Mouse (Mus musculus) CH12.LX (cell line): ENCODE results near the gene Hcar1. TPM values are rescaled to one million over a fixed set of nuclear protein-coding genes. Genes with fewer than 3 reads are reported as not detected.

Experiments used
- DNase-seq: peaks from one replicate; pipeline ENCODE4 v3.0.0-alpha.2; 2013; ENCODE audit errors: extremely low read depth
- H3K27ac ChIP-seq: 2 replicates; pipeline ENCODE4 v1.5.1; 2012; ENCODE audit warnings: low read depth, mild to moderate bottlenecking, control low read depth, moderate library complexity; ENCODE audit not compliant: insufficient read depth
- H3K27me3 ChIP-seq: replicated peaks from 2 replicates; pipeline ENCODE3; 2012; ENCODE audit warnings: inconsistent platforms
- H3K36me3 ChIP-seq, 2 experiments: replicated peaks in 1 of 2; 2 replicates each; pipeline versions ENCODE3 to v1.6.1; 2012; ENCODE audit warnings: inconsistent platforms in 1 of 2, low read length in 1 of 2, mild to moderate bottlenecking in 1 of 2, mixed read lengths in 1 of 2, moderate library complexity in 1 of 2; ENCODE audit not compliant: control insufficient read depth in 1 of 2, insufficient read depth in 1 of 2
- H3K4me1 ChIP-seq, 2 experiments: 2 replicates each; pipeline ENCODE4 v1.6.1; 2012; ENCODE audit warnings: inconsistent platforms in 1 of 2, moderate library complexity in 1 of 2; ENCODE audit not compliant: insufficient read depth in 2 of 2, control insufficient read depth in 1 of 2
- H3K4me2 ChIP-seq: 2 replicates; pipeline ENCODE4 v1.6.1; 2012; ENCODE audit warnings: low read depth, mild to moderate bottlenecking, control low read depth; ENCODE audit not compliant: poor library complexity, insufficient read depth, severe bottlenecking
- H3K4me3 ChIP-seq, 3 experiments: fragments of 150-350 bp in 1 of 3; sonication (generic) in 1 of 3; replicated peaks in 1 of 3; 2 replicates each; pipeline versions ENCODE3 to v1.5.1; 2011 to 2012; ENCODE audit warnings: low read depth in 2 of 3, low read length in 2 of 3, mild to moderate bottlenecking in 2 of 3, moderate library complexity in 2 of 3, control low read depth in 1 of 3, improper control_type of control experiment in 1 of 3, inconsistent platforms in 1 of 3, mixed read lengths in 1 of 3; ENCODE audit not compliant: poor library complexity in 1 of 3
- H3K79me2 ChIP-seq: replicated peaks from 2 replicates; pipeline ENCODE4 v1.6.1; 2012; ENCODE audit warnings: mild to moderate bottlenecking, moderate library complexity; ENCODE audit not compliant: control insufficient read depth, poor library complexity, insufficient read depth, severe bottlenecking; ENCODE audit errors: extremely low read depth
- H3K9ac ChIP-seq: 2 replicates; pipeline ENCODE4 v1.6.1; 2012; ENCODE audit warnings: low read depth, mild to moderate bottlenecking, control low read depth, moderate library complexity; ENCODE audit not compliant: insufficient read depth
- H3K9me3 ChIP-seq: replicated peaks from 2 replicates; pipeline ENCODE3; 2012; ENCODE audit warnings: low read length, inconsistent platforms, mixed read lengths
- BHLHE40 ChIP-seq: IDR thresholded peaks from 2 replicates; pipeline ENCODE4 v1.6.1; 2011; ENCODE audit warnings: mild to moderate bottlenecking, low read depth, low read length, improper control_type of control experiment
- CHD1 ChIP-seq: IDR thresholded peaks from 2 replicates; pipeline ENCODE4 v1.6.1; 2012; ENCODE audit warnings: low read depth, low read length, improper control_type of control experiment, inconsistent platforms
- CHD2 ChIP-seq: IDR thresholded peaks from 2 replicates; pipeline ENCODE4 v1.6.1; 2011; ENCODE audit warnings: low read length, improper control_type of control experiment
- E2F4 ChIP-seq: IDR thresholded peaks from 2 replicates; pipeline ENCODE4 v1.6.1; 2011; ENCODE audit warnings: low read depth, low read length, improper control_type of control experiment; ENCODE audit not compliant: insufficient replicate concordance
- ETS1 ChIP-seq: conservative IDR thresholded peaks from 2 replicates; pipeline ENCODE4 v1.6.1; 2012; ENCODE audit warnings: low read depth, mild to moderate bottlenecking, inconsistent platforms, low read length, improper control_type of control experiment, moderate library complexity
- HCFC1 ChIP-seq: IDR thresholded peaks from 2 replicates; pipeline ENCODE4 v1.6.1; 2012; ENCODE audit warnings: low read depth, mild to moderate bottlenecking, inconsistent platforms, low read length, improper control_type of control experiment
- IRF4 ChIP-seq: IDR thresholded peaks from 2 replicates; pipeline ENCODE4 v1.6.1; 2014; ENCODE audit warnings: low read depth, mild to moderate bottlenecking, inconsistent platforms, low read length, improper control_type of control experiment
- JUND ChIP-seq: conservative IDR thresholded peaks from 2 replicates; pipeline ENCODE4 v1.6.1; 2011; ENCODE audit warnings: low read depth, low read length, improper control_type of control experiment
- MAX ChIP-seq: IDR thresholded peaks from 2 replicates; pipeline ENCODE4 v1.6.1; 2011; ENCODE audit warnings: low read length, improper control_type of control experiment
- MAZ ChIP-seq: IDR thresholded peaks from 2 replicates; pipeline ENCODE4 v1.6.1; 2012; ENCODE audit warnings: low read depth, mild to moderate bottlenecking, inconsistent platforms, low read length, improper control_type of control experiment, moderate library complexity
- MEF2A ChIP-seq: IDR thresholded peaks from 2 replicates; pipeline ENCODE4 v1.6.1; 2014; ENCODE audit warnings: low read depth, mild to moderate bottlenecking, inconsistent platforms, low read length, improper control_type of control experiment, borderline replicate concordance
- MXI1 ChIP-seq: IDR thresholded peaks from 2 replicates; pipeline ENCODE4 v1.6.1; 2011; ENCODE audit warnings: mild to moderate bottlenecking, low read depth, low read length, improper control_type of control experiment
- MYC ChIP-seq: IDR thresholded peaks from 2 replicates; pipeline ENCODE4 v1.6.1; 2011; ENCODE audit warnings: low read depth, mild to moderate bottlenecking, improper control_type of control experiment, low read length
- NRF1 ChIP-seq: IDR thresholded peaks from 2 replicates; pipeline ENCODE4 v1.6.1; 2014; ENCODE audit warnings: low read depth, mild to moderate bottlenecking, inconsistent platforms, low read length, improper control_type of control experiment, moderate library complexity
- PAX5 ChIP-seq: IDR thresholded peaks from 2 replicates; pipeline ENCODE4 v1.6.1; 2012; ENCODE audit warnings: low read length, inconsistent platforms, mixed read lengths
- POLR2A ChIP-seq: IDR thresholded peaks from 2 replicates; pipeline ENCODE4 v1.6.1; 2011; ENCODE audit warnings: low read depth, mild to moderate bottlenecking, improper control_type of control experiment, low read length
- POLR2AphosphoS2 ChIP-seq: IDR thresholded peaks from 2 replicates; pipeline ENCODE4 v1.6.1; 2011; ENCODE audit warnings: low read depth, low read length, improper control_type of control experiment
- SIN3A ChIP-seq: IDR thresholded peaks from 2 replicates; pipeline ENCODE4 v1.6.1; 2012; ENCODE audit warnings: low read length, improper control_type of control experiment, inconsistent platforms
- SMC3 ChIP-seq: IDR thresholded peaks from 2 replicates; pipeline ENCODE4 v1.6.1; 2011; ENCODE audit warnings: low read depth, low read length, improper control_type of control experiment
- TBP ChIP-seq: conservative IDR thresholded peaks from 2 replicates; pipeline ENCODE4 v1.6.1; 2011; ENCODE audit warnings: low read depth, low read length, improper control_type of control experiment
- USF1 ChIP-seq: IDR thresholded peaks from 2 replicates; pipeline ENCODE4 v1.6.1; 2014; ENCODE audit warnings: low read depth, mild to moderate bottlenecking, inconsistent platforms, low read length, improper control_type of control experiment
- USF2 ChIP-seq: conservative IDR thresholded peaks from 2 replicates; pipeline ENCODE4 v1.6.1; 2011; ENCODE audit warnings: low read depth, low read length, improper control_type of control experiment
- ZC3H11A ChIP-seq: IDR thresholded peaks from 2 replicates; pipeline ENCODE4 v1.6.1; 2012; ENCODE audit warnings: low read depth, mild to moderate bottlenecking, inconsistent platforms, low read length, improper control_type of control experiment
- ZKSCAN1 ChIP-seq: IDR thresholded peaks from 2 replicates; pipeline ENCODE4 v1.6.1; 2012; ENCODE audit warnings: low read depth, inconsistent platforms, low read length, improper control_type of control experiment, borderline replicate concordance
- ZNF384 ChIP-seq: IDR thresholded peaks from 2 replicates; pipeline ENCODE4 v1.6.1; 2012; ENCODE audit warnings: low read depth, low read length, improper control_type of control experiment, inconsistent platforms
- dilution Hi-C: fragments of 300-500 bp; cut with MboI; formaldehyde crosslinking; loops from 2 replicates; pipeline ENCODE4 v1.14.3; 2020; ENCODE audit warnings: low sequenced_read_pairs; ENCODE audit not compliant: extremely low pct_unique_long_range_greater_than_20kb, extremely low pct_ligation_motif_present
- in situ Hi-C: fragments of 300-500 bp; cut with MboI; formaldehyde crosslinking; loops from 3 replicates; pipeline ENCODE4 v1.14.3; 2019; ENCODE audit warnings: low sequenced_read_pairs, low pct_ligation_motif_present, low pct_unique_long_range_greater_than_20kb, mixed read lengths
- polyA plus RNA-seq: library from polyadenylated mRNA; unstranded; fragments of >175 nt; gene quantifications from 2 replicates; pipeline ENCODE4 v1.2.1, GENCODE M21; 2012; ENCODE audit warnings: low read depth; ENCODE audit not compliant: insufficient read length
- total RNA-seq, 2 experiments: library from RNA; depleted of rRNA; stranded (reverse); fragments of 300-350 nt in 1 of 2; fragments of >200 nt in 1 of 2; gene quantifications; 2 replicates each; pipeline ENCODE4 v1.2.3; 2012 to 2014

Hcar1 gene
- total RNA-seq (2012; rRNA removed) (not detected in 2 replicates), total RNA-seq (2014; rRNA removed) (not detected in 2 replicates), polyA plus RNA-seq (not detected in 2 replicates)

GRCm38 (mm10) chr5:123879928-123880327 is at the start of gene Hcar1:
Hcar1 (minus strand) TSS chr5:123880020.
- dilution Hi-C loops (no loop called here), in situ Hi-C loops (no loop called here)
- DNase-seq = no peak
- H3K27me3 ChIP-seq = no peaks in the 10 kb centered on the region
- H3K9me3 ChIP-seq = no peaks in the 10 kb centered on the region
- H3K9ac ChIP-seq = no peak within 1 kb of the TSS
- H3K27ac ChIP-seq = no peak within 1 kb of the TSS
- H3K4me2 ChIP-seq = no peak within 1 kb of the TSS
- no peaks in the 10 kb centered on the region for H3K79me2 ChIP-seq
- H3K36me3 ChIP-seq = no peaks in the 10 kb centered on the region
- no peak within 1 kb of the TSS for H3K4me3 ChIP-seq
- no peak for TF ChIP-seq E2F4
- TF ChIP-seq POLR2A = no peak
- no peak for TF ChIP-seq SMC3
- no peak for TF ChIP-seq MEF2A
- no peak for TF ChIP-seq MXI1
- TF ChIP-seq SIN3A = no peak
- TF ChIP-seq POLR2AphosphoS2 = no peak
- peaks cover 6 to 14% of the 10 kb centered on the region in 2 experiments; a peak in 3 of 4 replicates for H3K4me1 ChIP-seq

GRCm38 (mm10) chr5:123927118-123927517 is 47.3 kb upstream of the Hcar1 start, which contains the start of gene Gm43518:
Gm43518 (plus strand) TSS chr5:123927418.
- Histone ChIP-seq H3K27me3 (no peaks in the 10 kb centered on the region), H3K79me2 (peaks cover 29% of the 10 kb centered on the region), H3K4me2 (no peak within 1 kb of the TSS), H3K4me1 (peaks cover 11 to 26% of the 10 kb centered on the region in 2 experiments), H3K9ac (no peak within 1 kb of the TSS), H3K27ac (no peak within 1 kb of the TSS), H3K9me3 (no peaks in the 10 kb centered on the region), H3K4me3 (no peak within 1 kb of the TSS), H3K36me3 (peaks cover 60 to 75% of the 10 kb centered on the region in 2 experiments)
- TF ChIP-seq CHD1 (no peak), MAZ (no peak), MXI1 (no peak), MEF2A (no peak), SIN3A (no peak), MYC (no peak)
- in situ Hi-C loops (no loop called here), dilution Hi-C loops (no loop called here)
- no peak for DNase-seq

GRCm38 (mm10) chr5:123922112-123922511 is 42.3 kb upstream of the Hcar1 start:
- dilution Hi-C loops = no loop called here
- TF ChIP-seq TBP = no peak
- no peak for TF ChIP-seq USF2
- peak; percentile 44; the same call in 1 of the 2 replicates for TF ChIP-seq MAX
- TF ChIP-seq POLR2A = 0 out of 2 replicates have a peak, but pooled peaks have one; percentile 28
- no peak for TF ChIP-seq CHD1
- no peak for TF ChIP-seq MAZ
- TF ChIP-seq ZNF384 = peak; percentile 78
- TF ChIP-seq IRF4 = peak; percentile 16; the same call in 1 of the 2 replicates
- TF ChIP-seq USF1 = no peak
- no peak for TF ChIP-seq NRF1
- no peak for TF ChIP-seq HCFC1
- no peak for TF ChIP-seq E2F4
- no peak for TF ChIP-seq ZC3H11A
- TF ChIP-seq ZKSCAN1 = no peak
- no peak for TF ChIP-seq PAX5
- no peak for TF ChIP-seq CHD2
- peak; percentile 78 for TF ChIP-seq ETS1
- peak; percentile 88 for TF ChIP-seq BHLHE40
- TF ChIP-seq JUND = no peak

More at GRCm38 (mm10) chr5:123922112-123922511, 42.3 kb upstream of the Hcar1 start:
- Histone ChIP-seq H3K4me3 (no peak overlapping the region), H3K36me3 (peaks cover 77 to 86% of the 10 kb centered on the region in 2 experiments), H3K9ac (no peak overlapping the region), H3K9me3 (no peaks in the 10 kb centered on the region), H3K4me2 (peak overlapping the region; percentile 46), H3K27ac (peak overlapping the region; percentile 76), H3K4me1 (peaks cover 18 to 60% of the 10 kb centered on the region in 2 experiments), H3K79me2 (peaks cover 33% of the 10 kb centered on the region), H3K27me3 (no peaks in the 10 kb centered on the region)
- peak; percentile 80 for DNase-seq
- in situ Hi-C loops = loop anchor here (25.0 kb wide), 1 partner anchor 285 kb away; no protein-coding TSS in a partner anchor
